Mouse (Mus musculus): ENCODE results near the gene Adk. TPM values are rescaled to one million over a fixed set of nuclear protein-coding genes. Genes with fewer than 3 reads are reported as not detected.

The Adk gene
- polyA plus RNA-seq, 1 experiment from 2014 or later = 104 TPM

DNA sequence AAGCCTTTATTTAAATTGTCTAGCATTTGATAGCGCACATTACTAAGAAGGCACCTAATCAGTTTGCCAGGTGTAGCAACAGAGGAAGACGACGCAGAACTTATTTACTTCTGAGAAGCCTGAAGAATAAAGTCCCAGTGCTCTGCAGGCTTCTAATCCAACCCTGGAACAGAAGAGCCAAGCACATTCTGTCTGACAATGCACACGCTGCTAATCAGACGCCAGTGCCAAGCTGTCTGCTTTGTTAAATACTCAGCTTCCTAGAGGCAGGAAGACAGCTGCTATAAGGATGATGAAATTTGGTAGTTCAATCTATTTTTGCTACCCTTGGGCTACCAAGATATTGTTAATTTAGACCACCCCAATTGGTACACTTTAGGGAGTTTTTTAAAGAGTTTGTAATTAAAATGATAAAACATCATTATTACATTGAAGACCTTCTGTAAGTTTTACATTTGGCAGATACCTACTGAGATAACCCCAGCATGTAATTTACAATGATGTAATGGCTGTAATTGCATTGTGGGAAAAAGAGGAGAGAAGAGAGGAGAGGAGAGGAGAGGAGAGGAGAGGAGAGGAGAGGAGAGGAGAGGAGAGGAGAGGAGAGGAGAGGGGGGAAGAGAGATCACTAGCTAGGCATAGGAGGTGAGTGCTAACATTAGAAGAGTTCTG, 201.1 kb downstream of the Adk start:
- H3K9me3 ChIP-seq (replicated peaks) = no peaks in the 10 kb centered on the region
- peak overlapping the region; percentile 92 for H3K27ac ChIP-seq
- no peak overlapping the region for H3K4me3 ChIP-seq
- 5% methylated on average over 5 of the region's 5 CpGs for WGBS
- peaks cover 35% of the 10 kb centered on the region for H3K4me1 ChIP-seq
- H3K27me3 ChIP-seq = no peaks in the 10 kb centered on the region
- ATAC-seq = peak; percentile 76
- no peak overlapping the region for H3K9ac ChIP-seq
- H3K36me3 ChIP-seq (ENCODE audit: poor library complexity, severe bottlenecking) = no peaks in the 10 kb centered on the region
- H3K4me2 ChIP-seq = peak overlapping the region; percentile 39; the same call in 1 of the 2 replicates

DNA sequence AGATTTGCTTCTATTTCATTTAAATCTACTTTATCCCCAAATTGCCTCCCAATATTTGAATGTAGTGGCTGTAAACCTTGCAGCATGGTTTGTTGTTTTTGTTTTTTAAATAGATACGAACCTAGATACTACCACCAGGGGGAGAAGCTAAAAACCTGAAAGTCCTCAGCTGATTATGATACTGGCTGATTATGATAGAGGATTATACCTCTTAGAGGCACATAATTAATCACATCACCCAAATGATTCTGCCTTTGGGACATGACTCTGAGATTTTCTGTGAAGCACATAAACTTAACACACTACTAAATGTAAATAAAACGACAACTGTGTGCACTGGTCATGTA, 201.6 kb downstream of the Adk start:
- Histone ChIP-seq H3K36me3 (ENCODE audit: poor library complexity, severe bottlenecking) (no peaks in the 10 kb centered on the region), H3K27ac (peak overlapping the region; percentile 92), H3K4me1 (peaks cover 35% of the 10 kb centered on the region), H3K27me3 (no peaks in the 10 kb centered on the region), H3K4me3 (no peak overlapping the region), H3K9me3 (replicated peaks) (no peaks in the 10 kb centered on the region), H3K9ac (0 out of 2 replicates have a peak overlapping the region, but pooled peaks have one; percentile 31), H3K4me2 (peak overlapping the region; percentile 39; the same call in 1 of the 2 replicates)
- WGBS = 25% methylated on average over 2 of the region's 2 CpGs
- ATAC-seq = no peak

DNA sequence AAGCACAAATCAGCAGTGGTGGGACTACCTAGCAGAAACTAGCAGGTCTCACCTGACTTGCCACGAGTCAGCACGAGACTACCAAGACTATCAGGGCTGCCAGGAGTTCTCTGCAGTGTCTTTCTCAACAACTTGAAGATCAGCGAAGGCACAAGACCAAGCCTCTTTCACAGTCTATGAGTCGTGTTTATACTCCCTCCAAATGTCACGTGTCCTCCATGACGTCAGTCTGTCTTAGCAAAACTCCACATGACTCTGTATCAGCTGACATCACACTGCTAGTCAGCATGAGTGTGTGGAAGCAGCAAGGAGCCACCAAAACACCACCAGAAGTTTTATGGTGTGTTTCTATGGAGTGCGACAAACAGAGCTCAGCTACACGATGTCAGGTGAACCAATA, 215.9 kb downstream of the Adk start:
- Histone ChIP-seq H3K27ac (no peak overlapping the region; the same call in 1 of the 2 replicates), H3K27me3 (no peaks in the 10 kb centered on the region), H3K4me2 (no peak overlapping the region), H3K4me3 (no peak overlapping the region), H3K9ac (no peak overlapping the region), H3K36me3 (ENCODE audit: poor library complexity, severe bottlenecking) (no peaks in the 10 kb centered on the region), H3K9me3 (replicated peaks) (no peaks in the 10 kb centered on the region), H3K4me1 (peaks cover 16% of the 10 kb centered on the region)
- ATAC-seq = no peak
- 89% methylated on average over 8 of the region's 8 CpGs for WGBS

DNA sequence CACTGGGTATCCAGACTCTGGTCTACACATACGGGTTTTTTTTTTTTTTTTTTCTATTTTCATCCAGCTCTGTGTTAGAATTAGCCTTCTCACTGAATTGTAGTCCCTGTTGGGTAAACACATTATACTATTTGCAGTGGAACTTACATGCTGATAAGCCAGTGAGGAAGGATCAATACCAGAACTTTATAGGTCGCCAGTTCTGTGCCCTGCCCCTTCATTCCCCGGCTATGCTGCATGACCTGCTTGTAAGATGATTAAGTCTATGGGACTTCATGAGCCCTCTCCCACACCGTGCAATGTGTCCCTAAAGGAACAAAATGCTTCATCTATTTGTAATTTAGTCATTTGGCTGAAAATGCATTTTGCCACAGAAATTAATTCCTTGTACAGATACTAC, 219.1 kb downstream of the Adk start:
- Histone ChIP-seq H3K9ac (no peak overlapping the region), H3K27me3 (no peaks in the 10 kb centered on the region), H3K9me3 (replicated peaks) (no peaks in the 10 kb centered on the region), H3K36me3 (ENCODE audit: poor library complexity, severe bottlenecking) (no peaks in the 10 kb centered on the region), H3K27ac (no peak overlapping the region), H3K4me1 (peaks cover 25% of the 10 kb centered on the region), H3K4me3 (no peak overlapping the region), H3K4me2 (no peak overlapping the region)
- no peak for ATAC-seq
- WGBS = 69% methylated on average over 4 of the region's 4 CpGs

DNA sequence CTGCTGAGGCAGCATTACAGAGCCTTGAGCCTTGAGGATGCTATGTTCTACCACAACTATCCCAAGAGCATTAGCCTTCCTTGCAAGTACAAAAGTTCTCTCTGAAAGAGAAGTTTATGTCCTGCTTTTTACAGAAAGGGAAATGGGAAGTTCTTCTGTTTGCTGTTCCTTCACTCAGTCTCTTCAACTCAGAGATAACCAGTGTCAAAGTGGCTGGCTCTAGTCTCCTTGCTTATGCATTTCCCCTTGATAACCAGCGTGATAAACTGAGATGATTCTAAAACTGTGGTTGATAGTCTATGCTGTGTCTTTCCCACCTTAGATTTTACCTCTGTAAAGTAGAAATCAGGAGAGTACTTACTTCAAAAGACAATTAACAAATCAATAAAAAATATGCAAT, 223.4 kb downstream of the Adk start:
- no peak overlapping the region for H3K4me3 ChIP-seq
- H3K9ac ChIP-seq = no peak overlapping the region
- 92% methylated on average over 1 of the region's 1 CpGs for WGBS
- no peaks in the 10 kb centered on the region for H3K27me3 ChIP-seq
- H3K9me3 ChIP-seq (replicated peaks) = no peaks in the 10 kb centered on the region
- no peak for ATAC-seq
- H3K27ac ChIP-seq = no peak overlapping the region
- peaks cover 25% of the 10 kb centered on the region for H3K4me1 ChIP-seq
- no peaks in the 10 kb centered on the region for H3K36me3 ChIP-seq (ENCODE audit: poor library complexity, severe bottlenecking)
- H3K4me2 ChIP-seq = no peak overlapping the region

DNA sequence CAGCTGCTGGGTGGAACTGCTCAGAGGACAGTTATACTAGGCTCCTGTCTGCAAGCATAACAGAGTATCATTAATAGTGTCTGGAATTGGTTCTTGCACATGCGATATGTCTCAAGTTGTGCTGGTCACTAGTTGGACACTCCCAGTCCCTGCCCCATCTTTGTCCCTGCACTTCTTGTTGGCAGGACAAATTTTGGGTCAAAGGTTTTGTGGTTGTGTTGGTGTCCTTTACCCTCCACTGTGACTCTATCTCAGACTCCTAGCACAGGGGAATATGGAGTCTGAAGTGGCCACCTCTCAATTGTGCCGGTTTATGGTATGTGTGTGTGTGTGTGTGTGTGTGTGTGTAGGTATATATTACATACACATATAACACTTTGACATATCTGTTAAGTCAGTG, 225.9 kb downstream of the Adk start:
- H3K36me3 ChIP-seq (ENCODE audit: poor library complexity, severe bottlenecking) = no peaks in the 10 kb centered on the region
- H3K4me2 ChIP-seq = no peak overlapping the region
- H3K9me3 ChIP-seq (replicated peaks) = no peaks in the 10 kb centered on the region
- H3K27me3 ChIP-seq = no peaks in the 10 kb centered on the region
- H3K4me1 ChIP-seq = peaks cover 20% of the 10 kb centered on the region
- WGBS = 100% methylated on average over 2 of the region's 2 CpGs
- H3K9ac ChIP-seq = no peak overlapping the region
- H3K27ac ChIP-seq = no peak overlapping the region
- ATAC-seq = no peak
- no peak overlapping the region for H3K4me3 ChIP-seq

DNA sequence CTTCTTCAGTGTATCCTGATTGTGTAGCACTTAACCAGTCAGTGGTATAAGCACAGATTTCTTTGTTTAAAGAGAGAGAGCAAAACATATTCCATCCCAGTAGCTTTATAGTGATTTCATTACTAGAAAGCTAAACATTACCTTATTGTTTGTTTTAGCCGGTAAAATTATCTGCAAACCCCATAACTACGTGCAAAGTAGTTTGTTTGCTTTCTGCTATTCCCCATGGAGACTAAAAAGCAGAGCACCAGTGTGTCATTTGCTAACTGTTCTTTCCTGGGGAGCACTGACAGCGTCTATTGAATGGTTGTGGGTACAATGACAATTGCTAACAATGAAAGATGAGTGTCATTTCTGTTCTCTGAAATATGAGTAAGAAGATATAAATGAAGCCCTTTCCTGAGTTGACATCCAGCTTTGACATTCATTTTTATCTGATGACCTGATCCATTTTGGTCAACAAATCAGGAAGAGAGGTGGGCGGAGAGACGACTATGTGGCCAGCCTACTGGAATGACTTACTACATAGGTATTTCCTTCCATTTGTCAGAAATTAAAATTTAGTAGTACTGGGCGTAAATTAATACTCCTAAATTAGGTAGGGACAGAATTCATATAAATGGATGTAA, 226.6 kb downstream of the Adk start:
- Histone ChIP-seq H3K9ac (no peak overlapping the region), H3K9me3 (replicated peaks) (no peaks in the 10 kb centered on the region), H3K27me3 (no peaks in the 10 kb centered on the region), H3K36me3 (ENCODE audit: poor library complexity, severe bottlenecking) (no peaks in the 10 kb centered on the region), H3K4me3 (no peak overlapping the region), H3K4me2 (no peak overlapping the region), H3K4me1 (peaks cover 22% of the 10 kb centered on the region), H3K27ac (no peak overlapping the region)
- 71% methylated on average over 6 of the region's 6 CpGs for WGBS
- no peak for ATAC-seq

DNA sequence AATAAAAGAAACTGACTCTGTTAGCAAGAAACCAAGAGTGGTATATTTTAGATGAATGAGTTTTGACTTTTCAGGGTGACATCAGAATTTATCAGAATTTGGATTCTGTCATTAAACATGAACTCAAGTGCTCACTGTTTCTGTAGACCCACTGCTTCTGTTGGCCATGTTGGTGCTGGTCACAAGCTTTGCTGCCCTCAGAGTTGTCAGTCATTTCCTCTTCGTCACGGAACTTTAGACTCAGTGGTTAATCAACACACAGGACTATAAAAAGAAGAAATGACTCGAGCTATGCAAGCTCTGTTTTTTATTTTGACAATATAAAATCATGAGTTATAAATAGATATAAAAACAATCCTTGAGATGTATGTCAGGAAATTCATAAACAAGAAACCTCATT, 228.1 kb downstream of the Adk start:
- Histone ChIP-seq H3K9me3 (replicated peaks) (no peaks in the 10 kb centered on the region), H3K27me3 (no peaks in the 10 kb centered on the region), H3K4me2 (no peak overlapping the region), H3K9ac (no peak overlapping the region), H3K27ac (no peak overlapping the region), H3K4me1 (peaks cover 31% of the 10 kb centered on the region), H3K4me3 (no peak overlapping the region), H3K36me3 (ENCODE audit: poor library complexity, severe bottlenecking) (no peaks in the 10 kb centered on the region)
- ATAC-seq = no peak
- WGBS = 76% methylated on average over 3 of the region's 3 CpGs

DNA sequence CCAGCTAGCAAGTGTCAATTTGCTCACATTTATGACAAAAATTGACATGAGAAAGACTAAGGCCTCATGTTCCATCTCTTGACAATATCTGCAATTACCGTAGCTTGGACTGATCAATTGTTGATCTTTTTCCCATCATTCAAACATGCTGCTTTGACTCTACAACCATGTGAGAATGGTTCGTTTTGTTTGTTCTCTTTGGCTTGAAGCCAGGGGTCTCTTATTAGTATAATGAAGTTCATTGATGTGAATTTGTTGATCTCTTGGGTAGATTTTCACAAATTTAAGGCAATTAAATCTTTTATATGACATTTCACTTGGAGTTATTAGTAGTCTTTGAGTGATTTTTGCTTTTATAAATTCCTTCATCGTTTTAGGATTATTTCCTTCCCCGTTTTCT, 229.1 kb downstream of the Adk start:
- H3K27me3 ChIP-seq = no peaks in the 10 kb centered on the region
- WGBS = 31% methylated on average over 4 of the region's 4 CpGs
- H3K4me2 ChIP-seq = no peak overlapping the region
- H3K36me3 ChIP-seq (ENCODE audit: poor library complexity, severe bottlenecking) = no peaks in the 10 kb centered on the region
- no peak overlapping the region for H3K4me3 ChIP-seq
- peaks cover 40% of the 10 kb centered on the region for H3K4me1 ChIP-seq
- no peak overlapping the region for H3K27ac ChIP-seq
- ATAC-seq = no peak
- no peak overlapping the region for H3K9ac ChIP-seq
- H3K9me3 ChIP-seq (replicated peaks) = no peaks in the 10 kb centered on the region

DNA sequence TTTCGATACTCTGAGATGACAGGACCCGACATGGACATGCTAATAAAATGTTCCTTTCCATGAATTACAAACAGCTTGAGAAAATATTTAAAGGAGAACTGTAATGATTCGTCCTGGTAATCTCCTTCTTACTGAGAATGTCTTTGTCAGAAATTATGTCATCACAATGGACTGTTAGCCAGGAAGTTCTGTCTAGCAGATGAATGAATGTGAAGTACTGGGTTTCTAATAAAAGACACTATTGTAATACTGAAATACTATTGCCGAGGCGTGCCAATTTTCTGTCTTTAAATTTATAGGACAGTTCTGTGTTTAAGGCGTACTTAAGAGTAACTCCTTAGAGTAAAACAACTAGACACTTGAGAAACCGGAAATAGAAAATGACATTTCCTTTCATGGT, 231.7 kb downstream of the Adk start:
- Histone ChIP-seq H3K27me3 (no peaks in the 10 kb centered on the region), H3K4me2 (no peak overlapping the region), H3K9ac (no peak overlapping the region), H3K36me3 (ENCODE audit: poor library complexity, severe bottlenecking) (no peaks in the 10 kb centered on the region), H3K27ac (no peak overlapping the region), H3K9me3 (replicated peaks) (no peaks in the 10 kb centered on the region), H3K4me3 (no peak overlapping the region), H3K4me1 (peaks cover 47% of the 10 kb centered on the region)
- ATAC-seq = no peak
- WGBS = 31% methylated on average over 7 of the region's 7 CpGs

DNA sequence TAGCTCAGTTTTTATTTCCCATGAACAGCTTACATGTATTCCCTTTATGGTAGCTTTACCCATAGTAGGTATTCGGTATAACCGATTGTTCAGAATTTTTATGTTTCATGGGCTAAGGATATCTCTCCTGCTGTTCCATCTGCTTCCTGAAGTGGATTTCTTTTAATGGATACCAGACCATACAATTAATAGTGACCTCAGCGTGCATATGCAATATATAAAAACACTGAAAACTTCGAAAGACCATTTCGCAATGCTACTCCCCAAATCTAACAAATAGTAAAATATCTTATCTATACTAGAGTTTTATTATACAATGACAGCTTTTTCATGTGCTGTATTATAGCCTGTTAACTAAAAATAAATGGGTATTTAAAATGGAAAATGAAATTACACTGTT, 232.5 kb downstream of the Adk start:
- no peaks in the 10 kb centered on the region for H3K9me3 ChIP-seq (replicated peaks)
- no peak overlapping the region for H3K4me2 ChIP-seq
- H3K27ac ChIP-seq = no peak overlapping the region
- H3K4me1 ChIP-seq = peaks cover 47% of the 10 kb centered on the region
- H3K9ac ChIP-seq = no peak overlapping the region
- no peaks in the 10 kb centered on the region for H3K36me3 ChIP-seq (ENCODE audit: poor library complexity, severe bottlenecking)
- H3K27me3 ChIP-seq = no peaks in the 10 kb centered on the region
- WGBS = 88% methylated on average over 5 of the region's 5 CpGs
- ATAC-seq = no peak
- H3K4me3 ChIP-seq = no peak overlapping the region

DNA sequence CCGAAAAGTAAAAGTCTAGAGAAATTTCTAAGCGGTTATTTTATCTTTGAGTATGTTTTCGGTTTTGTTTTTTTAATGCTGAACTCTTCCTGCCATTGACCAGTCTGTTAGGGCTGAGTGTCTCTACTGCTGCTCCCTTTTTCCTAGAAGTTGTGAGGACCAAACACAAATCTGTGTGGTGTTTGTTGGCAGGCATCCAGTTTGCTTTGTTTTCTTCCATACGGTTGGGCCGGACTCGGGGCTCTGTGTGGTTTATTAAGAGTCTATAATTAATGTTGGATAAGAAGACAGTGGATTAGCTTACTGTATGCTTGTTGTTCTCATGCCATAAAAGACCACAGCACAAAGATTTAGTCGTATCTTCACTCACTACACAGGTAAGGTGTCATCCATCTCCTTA, 233.9 kb downstream of the Adk start:
- no peak for ATAC-seq
- H3K4me3 ChIP-seq = no peak overlapping the region
- H3K4me1 ChIP-seq = peaks cover 46% of the 10 kb centered on the region
- H3K9me3 ChIP-seq (replicated peaks) = no peaks in the 10 kb centered on the region
- no peak overlapping the region for H3K9ac ChIP-seq
- H3K27me3 ChIP-seq = no peaks in the 10 kb centered on the region
- WGBS = 42% methylated on average over 7 of the region's 7 CpGs
- peak overlapping the region; percentile 77 for H3K27ac ChIP-seq
- no peaks in the 10 kb centered on the region for H3K36me3 ChIP-seq (ENCODE audit: poor library complexity, severe bottlenecking)
- no peak overlapping the region for H3K4me2 ChIP-seq

All from forebrain, embryonic 13.5 days (tissue).